Mouse (Mus musculus): Measurements from ENCODE around the gene Larp1b. TPM values are rescaled to one million over a fixed set of nuclear protein-coding genes. Genes with fewer than 3 reads are reported as not detected.

The Larp1b gene
- polyA plus RNA-seq, 1 experiment from 2014 or later: 10.7 TPM

DNA sequence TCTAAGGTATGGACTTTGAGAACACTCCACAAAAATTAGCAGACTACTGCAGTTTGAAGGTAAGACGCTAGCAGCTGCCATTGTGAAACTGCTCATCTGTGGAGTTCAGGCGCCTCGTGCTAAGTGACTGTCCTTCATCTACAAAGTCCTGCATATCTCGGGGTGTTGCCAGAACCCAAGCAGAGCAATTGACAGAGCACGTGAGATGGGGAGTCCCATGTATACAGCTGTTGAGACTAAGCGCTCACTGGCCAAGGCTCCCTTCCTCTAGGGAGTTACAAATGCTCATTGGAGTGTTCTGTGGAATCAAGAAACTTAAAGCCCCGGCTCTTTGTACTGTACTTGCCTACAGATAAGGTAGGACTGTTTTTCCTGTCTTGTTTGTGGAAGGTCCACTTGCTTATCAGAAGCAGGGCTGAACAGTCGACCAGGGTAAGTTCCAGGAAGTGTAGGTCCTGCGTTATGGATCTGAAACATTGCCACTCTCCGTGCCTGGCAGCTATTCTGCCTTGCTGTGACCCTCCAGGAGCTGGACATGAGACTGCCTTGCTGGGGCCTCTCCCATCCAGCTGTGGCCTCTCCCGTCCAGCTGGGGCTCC lies 94.2 kb downstream of the Larp1b start:
- no peak overlapping the region for H3K4me3 ChIP-seq (ENCODE audit: low read depth, low read length)
- H3K27ac ChIP-seq (replicated peaks): no peak overlapping the region; the same call in 1 of the 2 replicates
- no peaks in the 10 kb centered on the region for H3K4me1 ChIP-seq (replicated peaks; ENCODE audit: control insufficient read depth, insufficient read depth)
- no peak overlapping the region for H3K4me2 ChIP-seq (replicated peaks; ENCODE audit: low read depth)
- H3K27me3 ChIP-seq (ENCODE audit: control insufficient read depth, insufficient read depth, low read length): no peaks in the 10 kb centered on the region
- H3K36me3 ChIP-seq (ENCODE audit: control insufficient read depth, insufficient read depth, low read length): no peaks in the 10 kb centered on the region
- H3K9me3 ChIP-seq (ENCODE audit: control insufficient read depth, low read length): no peaks in the 10 kb centered on the region
- ATAC-seq (ENCODE audit: low FRiP score, low TSS enrichment): peak; percentile 88
- H3K9ac ChIP-seq (ENCODE audit: low read length): no peak overlapping the region
- peak; percentile 35 for DNase-seq (ENCODE audit: low spot score)
- TF ChIP-seq EP300 (optimal IDR thresholded peaks at IDR 0.05) (no peak), CTCF (IDR thresholded peaks at IDR 0.05; ENCODE audit: low read depth) (no peak)
- WGBS: 47% methylated on average over 11 of the region's 11 CpGs

DNA sequence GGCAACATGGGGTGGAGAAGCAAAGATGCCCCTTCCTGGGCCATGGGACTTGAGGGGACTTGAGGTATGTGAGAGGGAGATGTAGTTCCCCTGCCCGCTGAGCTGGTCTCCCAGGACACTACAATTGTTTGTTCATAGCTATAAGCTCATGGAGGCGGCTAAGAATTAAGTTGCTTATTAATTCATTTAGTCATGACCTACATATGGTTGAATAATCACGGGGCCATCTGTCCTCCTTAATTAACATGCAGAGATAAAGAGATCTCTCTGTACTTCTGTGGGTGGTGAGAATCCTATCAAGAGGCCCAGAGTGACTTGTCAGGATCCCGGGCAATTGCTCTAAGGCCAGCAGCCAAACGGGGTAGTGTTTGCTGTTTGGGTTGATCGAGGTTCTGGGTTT lies 98.2 kb downstream of the Larp1b start:
- H3K4me1 ChIP-seq (replicated peaks; ENCODE audit: control insufficient read depth, insufficient read depth): no peaks in the 10 kb centered on the region
- no peak overlapping the region for H3K9ac ChIP-seq (ENCODE audit: low read length)
- H3K9me3 ChIP-seq (ENCODE audit: control insufficient read depth, low read length): no peaks in the 10 kb centered on the region
- DNase-seq (ENCODE audit: low spot score): no peak
- no peak for ATAC-seq (ENCODE audit: low FRiP score, low TSS enrichment)
- H3K36me3 ChIP-seq (ENCODE audit: control insufficient read depth, insufficient read depth, low read length): no peaks in the 10 kb centered on the region
- H3K4me3 ChIP-seq (ENCODE audit: low read depth, low read length): no peak overlapping the region
- TF ChIP-seq CTCF (IDR thresholded peaks at IDR 0.05; ENCODE audit: low read depth): no peak
- no peak for TF ChIP-seq EP300 (optimal IDR thresholded peaks at IDR 0.05)
- H3K4me2 ChIP-seq (replicated peaks; ENCODE audit: low read depth): no peak overlapping the region
- no peaks in the 10 kb centered on the region for H3K27me3 ChIP-seq (ENCODE audit: control insufficient read depth, insufficient read depth, low read length)
- WGBS: 83% methylated on average over 6 of the region's 6 CpGs
- no peak overlapping the region for H3K27ac ChIP-seq (replicated peaks)

- no peak overlapping the region for H3K27ac ChIP-seq (replicated peaks)
- no peaks in the 10 kb centered on the region for H3K4me1 ChIP-seq (replicated peaks; ENCODE audit: control insufficient read depth, insufficient read depth)
- H3K36me3 ChIP-seq (ENCODE audit: control insufficient read depth, insufficient read depth, low read length): no peaks in the 10 kb centered on the region
- no peak overlapping the region for H3K9ac ChIP-seq (ENCODE audit: low read length)
- no peaks in the 10 kb centered on the region for H3K27me3 ChIP-seq (ENCODE audit: control insufficient read depth, insufficient read depth, low read length)
- H3K9me3 ChIP-seq (ENCODE audit: control insufficient read depth, low read length): no peaks in the 10 kb centered on the region
- DNase-seq (ENCODE audit: low spot score) (no peak), ATAC-seq (ENCODE audit: low FRiP score, low TSS enrichment) (no peak)
- H3K4me3 ChIP-seq (ENCODE audit: low read depth, low read length): no peak overlapping the region
- no peak overlapping the region for H3K4me2 ChIP-seq (replicated peaks; ENCODE audit: low read depth)
- TF ChIP-seq CTCF (IDR thresholded peaks at IDR 0.05; ENCODE audit: low read depth) (no peak), EP300 (optimal IDR thresholded peaks at IDR 0.05) (no peak)
- WGBS: 86% methylated on average over 3 of the region's 3 CpGs
Observed at GRCm38 (mm10) chr3:41053334-41053733, 103.7 kb downstream of the Larp1b start.

DNA sequence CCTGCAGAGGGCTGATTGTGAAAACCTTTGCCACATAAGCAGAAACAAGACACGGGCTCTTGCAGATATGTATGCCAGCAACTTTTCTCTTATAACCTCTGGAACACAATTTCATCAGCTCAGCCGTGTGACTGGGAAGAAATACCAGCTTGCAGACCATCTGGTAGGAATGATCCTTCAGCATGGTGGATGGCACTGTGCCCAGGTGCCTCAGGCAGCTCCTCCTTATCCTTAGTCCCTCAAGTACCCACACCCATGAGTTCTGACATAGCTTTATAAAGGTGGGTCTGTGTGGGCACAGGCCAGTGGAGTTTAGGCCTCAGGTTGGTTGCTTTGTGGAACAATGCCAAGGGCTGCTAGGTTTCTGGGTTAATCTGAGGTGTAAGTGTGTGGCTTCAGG lies 108.8 kb downstream of the Larp1b start:
- no peak for ATAC-seq (ENCODE audit: low FRiP score, low TSS enrichment)
- H3K9me3 ChIP-seq (ENCODE audit: control insufficient read depth, low read length): no peaks in the 10 kb centered on the region
- no peak overlapping the region for H3K27ac ChIP-seq (replicated peaks)
- DNase-seq (ENCODE audit: low spot score): peak; percentile 15
- H3K4me1 ChIP-seq (replicated peaks; ENCODE audit: control insufficient read depth, insufficient read depth): no peaks in the 10 kb centered on the region
- no peaks in the 10 kb centered on the region for H3K36me3 ChIP-seq (ENCODE audit: control insufficient read depth, insufficient read depth, low read length)
- H3K27me3 ChIP-seq (ENCODE audit: control insufficient read depth, insufficient read depth, low read length): no peaks in the 10 kb centered on the region
- no peak overlapping the region for H3K4me3 ChIP-seq (ENCODE audit: low read depth, low read length)
- TF ChIP-seq CTCF (IDR thresholded peaks at IDR 0.05; ENCODE audit: low read depth): no peak
- TF ChIP-seq EP300 (optimal IDR thresholded peaks at IDR 0.05): no peak
- no peak overlapping the region for H3K9ac ChIP-seq (ENCODE audit: low read length)
- H3K4me2 ChIP-seq (replicated peaks; ENCODE audit: low read depth): no peak overlapping the region
- WGBS: 52% methylated on average over 2 of the region's 2 CpGs

DNA sequence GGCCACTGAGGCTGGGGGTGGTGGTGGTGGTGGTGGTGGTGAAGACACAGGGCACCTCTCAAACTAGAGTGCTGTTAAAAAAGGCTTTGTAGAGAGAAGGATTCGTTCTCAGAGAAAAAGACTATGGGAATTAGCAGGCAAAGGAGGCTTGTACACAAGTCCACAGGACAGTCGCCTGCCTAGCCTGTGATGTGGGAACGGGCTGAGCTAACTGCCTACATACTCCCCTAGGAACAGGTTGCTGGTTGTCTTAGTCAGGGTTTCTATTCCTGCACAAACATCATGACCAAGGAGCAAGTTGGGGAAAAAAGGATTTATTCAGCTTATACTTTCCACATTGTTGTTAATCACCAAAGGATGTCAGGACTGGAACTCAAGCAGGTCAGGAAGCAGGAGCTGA lies 109.6 kb downstream of the Larp1b start:
- no peak overlapping the region for H3K4me3 ChIP-seq (ENCODE audit: low read depth, low read length)
- no peak for ATAC-seq (ENCODE audit: low FRiP score, low TSS enrichment)
- no peaks in the 10 kb centered on the region for H3K9me3 ChIP-seq (ENCODE audit: control insufficient read depth, low read length)
- H3K36me3 ChIP-seq (ENCODE audit: control insufficient read depth, insufficient read depth, low read length): no peaks in the 10 kb centered on the region
- no peak overlapping the region for H3K4me2 ChIP-seq (replicated peaks; ENCODE audit: low read depth)
- H3K9ac ChIP-seq (ENCODE audit: low read length): no peak overlapping the region
- no peak for TF ChIP-seq EP300 (optimal IDR thresholded peaks at IDR 0.05)
- TF ChIP-seq CTCF (IDR thresholded peaks at IDR 0.05; ENCODE audit: low read depth): no peak
- H3K27ac ChIP-seq (replicated peaks): no peak overlapping the region
- H3K27me3 ChIP-seq (ENCODE audit: control insufficient read depth, insufficient read depth, low read length): no peaks in the 10 kb centered on the region
- DNase-seq (ENCODE audit: low spot score): no peak
- H3K4me1 ChIP-seq (replicated peaks; ENCODE audit: control insufficient read depth, insufficient read depth): no peaks in the 10 kb centered on the region
- WGBS: 97% methylated on average over 3 of the region's 3 CpGs

DNA sequence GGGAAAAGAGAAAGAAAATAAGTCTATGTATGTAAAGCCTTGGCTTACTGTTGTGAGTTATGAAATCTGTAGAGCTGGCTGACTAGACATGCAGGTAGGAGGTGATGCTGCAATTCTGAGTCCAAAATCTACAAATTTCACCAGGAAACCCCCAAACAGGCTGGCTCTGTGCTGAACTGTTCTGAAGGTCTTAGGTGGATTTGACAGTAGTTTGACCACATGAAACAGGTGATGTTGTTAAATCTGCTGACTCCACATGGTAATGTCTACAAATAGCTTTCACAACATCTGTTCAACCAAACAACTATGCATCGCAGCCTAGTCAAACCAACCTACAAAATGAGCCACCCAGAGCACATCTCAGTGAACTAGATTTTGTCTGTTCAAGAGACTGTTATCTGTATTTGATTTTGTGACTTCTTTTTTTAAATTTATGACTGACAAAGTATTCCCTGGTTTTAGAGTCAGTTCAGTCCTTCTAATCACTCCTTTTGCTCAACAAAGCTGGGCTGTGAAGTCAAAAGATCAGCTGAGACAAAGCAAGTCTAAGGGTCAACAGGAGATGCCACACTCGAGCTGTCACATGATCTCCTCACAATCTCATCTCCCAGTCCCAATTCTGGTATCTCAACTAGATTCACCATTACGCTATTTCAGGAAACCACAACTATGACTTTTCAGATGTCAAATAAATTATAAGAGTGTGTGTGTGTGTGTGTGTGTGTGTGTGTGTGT lies 112.4 kb downstream of the Larp1b start:
- Histone ChIP-seq H3K27ac (replicated peaks) (no peak overlapping the region), H3K27me3 (ENCODE audit: control insufficient read depth, insufficient read depth, low read length) (no peaks in the 10 kb centered on the region), H3K4me2 (replicated peaks; ENCODE audit: low read depth) (no peak overlapping the region), H3K9ac (ENCODE audit: low read length) (no peak overlapping the region), H3K9me3 (ENCODE audit: control insufficient read depth, low read length) (no peaks in the 10 kb centered on the region), H3K4me3 (ENCODE audit: low read depth, low read length) (no peak overlapping the region), H3K4me1 (replicated peaks; ENCODE audit: control insufficient read depth, insufficient read depth) (no peaks in the 10 kb centered on the region), H3K36me3 (ENCODE audit: control insufficient read depth, insufficient read depth, low read length) (no peaks in the 10 kb centered on the region)
- WGBS: 86% methylated on average over 3 of the region's 3 CpGs
- TF ChIP-seq EP300 (optimal IDR thresholded peaks at IDR 0.05) (no peak), CTCF (IDR thresholded peaks at IDR 0.05; ENCODE audit: low read depth) (no peak)
- DNase-seq (ENCODE audit: low spot score) (no peak), ATAC-seq (ENCODE audit: low FRiP score, low TSS enrichment) (no peak)
